In genomic region chr19:29251958-29252801, GRCm38 (mm10) we compare ENCODE assay signal across 8 mouse cellular contexts. TPM values are rescaled to one million over a fixed set of nuclear protein-coding genes. Genes with fewer than 3 reads are reported as not detected.
DNase-seq lines count a peak whose midpoint lies in the region; ATAC-seq and TF ChIP-seq lines count a peak whose summit lies in the region.

No protein-coding gene starts in this region.

- no peaks in the 10 kb centered on the region for H3K36me3 ChIP-seq in ES-Bruce4 (ENCODE audit: control insufficient read depth, insufficient read depth, low read length, poor library complexity, severe bottlenecking)
- no peaks in the 10 kb centered on the region for H3K36me3 ChIP-seq in midbrain, postnatal 0 days (ENCODE audit: insufficient read depth, low read length)

- peak overlapping the region; percentile 73 for H3K4me2 ChIP-seq in midbrain, postnatal 0 days (ENCODE audit: low read depth, low read length, poor library complexity, severe bottlenecking)

- H3K27ac ChIP-seq in gastrocnemius, adult 2 months: peak overlapping the region; percentile 96
- no peak overlapping the region for H3K27ac ChIP-seq in ES-Bruce4 (ENCODE audit: insufficient read depth, low read length)
- peak overlapping the region; percentile 94 for H3K27ac ChIP-seq in midbrain, postnatal 0 days (ENCODE audit: low read depth, low read length)

- no peaks in the 10 kb centered on the region for H3K9me3 ChIP-seq in ES-Bruce4 (replicated peaks; ENCODE audit: control insufficient read depth, insufficient read depth, low read length, poor library complexity, severe bottlenecking)
- H3K9me3 ChIP-seq in midbrain, postnatal 0 days (ENCODE audit: low read length): no peaks in the 10 kb centered on the region

- intact Hi-C loops in gastrocnemius, adult 2 months (cut with DNase I): loop anchor here (5.0 kb wide), 3 partner anchors 115 to 280 kb away; partner anchors contain the start of gene Rcl1
- intact Hi-C loops in heart, postnatal 36 days (cut with DNase I): loop anchor here (1.0 to 10.0 kb wide), 7 partner anchors 105 to 475 kb away; partner anchors contain the start of genes Cdc37l1 and Rcl1
- intact Hi-C loops in left cerebral cortex, postnatal 4 days (cut with DNase I): loop anchor here (5.0 to 10.0 kb wide), 2 partner anchors 150 to 477 kb away; partner anchors contain the start of gene Rcl1

- peak overlapping the region; percentile 92 for H3K4me3 ChIP-seq in gastrocnemius, adult 2 months
- H3K4me3 ChIP-seq in ES-Bruce4 (ENCODE audit: low read depth, low read length): peak overlapping the region; percentile 79
- H3K4me3 ChIP-seq in midbrain, postnatal 0 days (ENCODE audit: low read depth, low read length): peak overlapping the region; percentile 95

- TF ChIP-seq POLR2A in ES-Bruce4 (IDR thresholded peaks at IDR 0.05; ENCODE audit: insufficient read depth, low read length): no peak

- no peaks in the 10 kb centered on the region for H3K4me1 ChIP-seq in ES-Bruce4 (ENCODE audit: control insufficient read depth, insufficient read depth, low read length)
- peaks cover 18% of the 10 kb centered on the region; the same call in 1 of the 2 replicates for H3K4me1 ChIP-seq in midbrain, postnatal 0 days (ENCODE audit: insufficient read depth, low read length)

- peak; percentile 53 for ATAC-seq in midbrain, postnatal 0 days (ENCODE audit: low FRiP score)

- peaks cover 3% of the 10 kb centered on the region for H3K27me3 ChIP-seq in ES-Bruce4 (ENCODE audit: control insufficient read depth, insufficient read depth, low read length, poor library complexity, severe bottlenecking)
- H3K27me3 ChIP-seq in midbrain, postnatal 0 days (ENCODE audit: insufficient read depth, low read length): no peaks in the 10 kb centered on the region

- no peak for TF ChIP-seq EP300 in ES-Bruce4 (IDR thresholded peaks at IDR 0.05; ENCODE audit: insufficient read depth, low read depth, low read length)

- under 1% methylated on average over 44 of the region's 44 CpGs for WGBS in midbrain, postnatal 0 days

- DNase-seq in gastrocnemius, adult 2 months: peak; percentile 34
- no peak for DNase-seq in gastrocnemius, adult 18-20 months (ENCODE audit: low spot score)
- peak; percentile 42 for DNase-seq in embryo, embryonic 11.5 days (ENCODE audit: low read depth, low spot score)
- peak; percentile 44 to 78 for DNase-seq in heart, postnatal 36 days
- peak; percentile 47 for DNase-seq in left cerebral cortex, postnatal 4 days
- peak; percentile 45 for DNase-seq in midbrain, postnatal 0 days (ENCODE audit: low spot score)
- peak; percentile 66 for DNase-seq in testis, postnatal 10 days (ENCODE audit: low spot score)

- H3K9ac ChIP-seq in ES-Bruce4 (ENCODE audit: low read depth, poor library complexity, severe bottlenecking): peak overlapping the region; percentile 86
- H3K9ac ChIP-seq in midbrain, postnatal 0 days (replicated peaks; ENCODE audit: low read length, poor library complexity, severe bottlenecking): peak overlapping the region; percentile 87

- TF ChIP-seq CTCF in gastrocnemius, adult 2 months (IDR thresholded peaks at IDR 0.05): no peak
- TF ChIP-seq CTCF in ES-Bruce4 (IDR thresholded peaks at IDR 0.05; ENCODE audit: low read depth, low read length): no peak
- TF ChIP-seq CTCF in midbrain, postnatal 0 days (IDR thresholded peaks at IDR 0.05): no peak

RNA-seq across cellular contexts. Expression of gene Jak2, which starts 0.6 kb away (rescaled TPM):
- total RNA-seq in gastrocnemius, adult 2 months (2021): 10 to 100 TPM; 19.9 to 34.9 TPM
- 10 to 100 TPM; 20.0 to 24.5 TPM for total RNA-seq in gastrocnemius, adult 18-20 months (2021)
- polyA plus RNA-seq in ES-Bruce4 (2011; ENCODE audit: insufficient read depth, insufficient read length, low read depth, missing spikeins): 10.9 and 12.6 TPM in 2 replicates
- total RNA-seq in heart, postnatal 36 days (2021): 10 to 100 TPM; 18.7 to 22.2 TPM
- total RNA-seq in left cerebral cortex, postnatal 4 days (2021): 10 to 100 TPM; 52.9 to 58.9 TPM
- total RNA-seq in midbrain, postnatal 0 days (2014; rRNA removed): 35.3 and 37.6 TPM in 2 replicates
- polyA plus RNA-seq in midbrain, postnatal 0 days (2015; fragmentation: Nextera tagmentation; extraction: Ambion mirVana): 10.7 and 12.0 TPM in 2 replicates
